Comparison of ENCODE assay signal across 11 mouse cellular contexts in genomic region chr10:81400371-81401204, GRCm38 (mm10). TPM values are rescaled to one million over a fixed set of nuclear protein-coding genes. Genes with fewer than 3 reads are reported as not detected.
DNase-seq lines count a peak whose midpoint lies in the region; ATAC-seq and TF ChIP-seq lines count a peak whose summit lies in the region.
"Had no signal": no experiment of that assay in that cellular context is flagged by ENCODE, and none has a peak within 500 bp of the region (broad histone marks: within the 10 kb centered on the region; RNA-seq: fewer than 3 reads in every experiment).

No protein-coding gene starts in this region.

- WGBS in liver, embryonic 11.5 days: 61% methylated on average over 22 of the region's 22 CpGs
- 38% methylated on average over 21 of the region's 22 CpGs for WGBS in hindbrain, postnatal 0 days
- WGBS in neural tube, embryonic 13.5 days: 32% methylated on average over 22 of the region's 22 CpGs
- WGBS in thymus, adult 2 months: 94% methylated on average over 22 of the region's 22 CpGs

- TF ChIP-seq CTCF in hindbrain, postnatal 0 days (IDR thresholded peaks at IDR 0.05; ENCODE audit: low read depth): no peak
- TF ChIP-seq CTCF in thymus, adult 2 months (IDR thresholded peaks at IDR 0.05; ENCODE audit: borderline replicate concordance, control insufficient read depth, extremely low read depth, insufficient read depth, low read length, poor library complexity): no peak

- H3K4me3 ChIP-seq in liver, embryonic 11.5 days (ENCODE audit: low read depth, low read length): no peak overlapping the region
- no peak overlapping the region for H3K4me3 ChIP-seq in hindbrain, postnatal 0 days (ENCODE audit: low read length)
- no peak overlapping the region for H3K4me3 ChIP-seq in neural tube, embryonic 13.5 days
- no peak overlapping the region for H3K4me3 ChIP-seq in thymus, adult 2 months (ENCODE audit: control insufficient read depth, insufficient read depth, low read length)

- peaks cover 31% of the 10 kb centered on the region for H3K4me1 ChIP-seq in liver, embryonic 11.5 days (replicated peaks; ENCODE audit: control insufficient read depth, insufficient read depth, low read length)
- peaks cover 17% of the 10 kb centered on the region; the same call in 1 of the 2 replicates for H3K4me1 ChIP-seq in hindbrain, postnatal 0 days (ENCODE audit: insufficient read depth, low read length)
- H3K4me1 ChIP-seq in neural tube, embryonic 13.5 days (replicated peaks): peaks cover 70% of the 10 kb centered on the region
- peaks cover 16% of the 10 kb centered on the region for H3K4me1 ChIP-seq in thymus, adult 2 months (replicated peaks; ENCODE audit: control insufficient read depth, insufficient read depth, low read length)

- H3K9ac ChIP-seq in liver, embryonic 11.5 days (ENCODE audit: low read depth, low read length): no peak overlapping the region
- H3K9ac ChIP-seq in hindbrain, postnatal 0 days (replicated peaks; ENCODE audit: low read length): no peak overlapping the region
- H3K9ac ChIP-seq in neural tube, embryonic 13.5 days: peak overlapping the region; percentile 50

- H3K9me3 ChIP-seq in liver, embryonic 11.5 days (ENCODE audit: control insufficient read depth, low read length): no peaks in the 10 kb centered on the region
- H3K9me3 ChIP-seq in hindbrain, postnatal 0 days (ENCODE audit: low read length): no peaks in the 10 kb centered on the region
- H3K9me3 ChIP-seq in neural tube, embryonic 13.5 days: no peaks in the 10 kb centered on the region

- H3K36me3 ChIP-seq in liver, embryonic 11.5 days (ENCODE audit: control insufficient read depth, insufficient read depth, low read length): peaks cover 9% of the 10 kb centered on the region; the same call in 1 of the 2 replicates
- H3K36me3 ChIP-seq in hindbrain, postnatal 0 days (ENCODE audit: insufficient read depth, low read length): peaks cover 27% of the 10 kb centered on the region; the same call in 1 of the 2 replicates
- H3K36me3 ChIP-seq in neural tube, embryonic 13.5 days: peaks cover 41% of the 10 kb centered on the region
- H3K36me3 ChIP-seq in thymus, adult 2 months (ENCODE audit: control insufficient read depth, insufficient read depth, low read length): no peaks in the 10 kb centered on the region

- intact Hi-C loops in left cerebral cortex, postnatal 25 days (cut with DNase I): no loop called here

- ATAC-seq in liver, embryonic 11.5 days (replicated peaks; ENCODE audit: low FRiP score): no peak
- 0 out of 2 replicates have a peak, but pooled peaks have one; percentile 3 for ATAC-seq in hindbrain, postnatal 0 days
- ATAC-seq in neural tube, embryonic 13.5 days (ENCODE audit: low read depth): no peak
- ATAC-seq: Patski had no signal

- 0 out of 2 replicates have a peak overlapping the region, but pooled peaks have one; percentile 4 for H3K4me2 ChIP-seq in liver, embryonic 11.5 days
- no peak overlapping the region; the same call in 1 of the 2 replicates for H3K4me2 ChIP-seq in hindbrain, postnatal 0 days (ENCODE audit: low read depth, low read length)
- peak overlapping the region; percentile 33 for H3K4me2 ChIP-seq in neural tube, embryonic 13.5 days

- no peak for DNase-seq in liver, embryonic 11.5 days (ENCODE audit: low spot score)
- DNase-seq in liver: no peak
- peak; percentile 92 to 94 for DNase-seq in cerebellum, postnatal 25 days
- DNase-seq in hindbrain, postnatal 0 days (ENCODE audit: low spot score): peak; percentile 67
- no peak for DNase-seq in left cerebral cortex, postnatal 25 days (ENCODE audit: low spot score in 2 of 2)
- no peak for DNase-seq in gastrocnemius, adult 18-20 months (ENCODE audit: low spot score)
- no peak for DNase-seq in thymus, adult 2 months
- DNase-seq: thymus, postnatal 25 days had no signal

- H3K27ac ChIP-seq in liver, embryonic 11.5 days (ENCODE audit: low read depth, low read length): no peak overlapping the region
- peak overlapping the region; percentile 74; the same call in 1 of the 2 replicates for H3K27ac ChIP-seq in hindbrain, postnatal 0 days
- H3K27ac ChIP-seq in neural tube, embryonic 13.5 days (replicated peaks): peak overlapping the region; percentile 95
- H3K27ac ChIP-seq in thymus, adult 2 months (ENCODE audit: control insufficient read depth, insufficient read depth, low read length): no peak overlapping the region

- TF ChIP-seq POLR2A in thymus, adult 2 months (IDR thresholded peaks at IDR 0.05; ENCODE audit: control insufficient read depth, extremely low read depth, insufficient read depth, low read length, poor library complexity): no peak

- peaks cover 3% of the 10 kb centered on the region; the same call in 1 of the 2 replicates for H3K27me3 ChIP-seq in liver, embryonic 11.5 days (replicated peaks; ENCODE audit: control insufficient read depth, insufficient read depth, low read length)
- H3K27me3 ChIP-seq in hindbrain, postnatal 0 days (ENCODE audit: insufficient read depth, low read length): no peaks in the 10 kb centered on the region
- 0 out of 2 replicates have a peak, but pooled peaks cover 3% of the 10 kb centered on the region for H3K27me3 ChIP-seq in neural tube, embryonic 13.5 days
- no peaks in the 10 kb centered on the region for H3K27me3 ChIP-seq in thymus, adult 2 months (ENCODE audit: control insufficient read depth, insufficient read depth, low read length)
- H3K27me3 ChIP-seq: Patski had no signal

RNA-seq across cellular contexts. Expression of gene Smim24, which starts 7.7 kb away (rescaled TPM):
- 3.8 and 4.5 TPM in 2 replicates for polyA plus RNA-seq in liver, embryonic 11.5 days (2014; fragmentation: Nextera tagmentation; extraction: Ambion mirVana)
- 2.9 and 3.7 TPM in 2 replicates for total RNA-seq in hindbrain, postnatal 0 days (2014; rRNA removed)
- 1.4 and 1.7 TPM in 2 replicates for polyA plus RNA-seq in hindbrain, postnatal 0 days (2015; fragmentation: Nextera tagmentation; extraction: Ambion mirVana)
- 1.8 and 3.1 TPM in 2 replicates for polyA plus RNA-seq in neural tube, embryonic 13.5 days (2015; fragmentation: Nextera tagmentation; extraction: Ambion mirVana)
- total RNA-seq in left cerebral cortex, postnatal 25 days (2021): 1 to 10 TPM in 1 of 2 experiments, under 1 TPM in 1; 0.89 to 1.5 TPM
- not detected for total RNA-seq in gastrocnemius, adult 18-20 months (2021)
- polyA plus RNA-seq in thymus, adult 2 months (2012; rRNA removed): 49.7 and 51.1 TPM in 2 replicates

RNA-seq across cellular contexts. Expression of gene Gm48552, which starts 11.8 kb away (rescaled TPM):
- polyA plus RNA-seq in liver, embryonic 11.5 days (2014; fragmentation: Nextera tagmentation; extraction: Ambion mirVana): 0.62 and 0.67 TPM in 2 replicates
- 7.5 TPM in 2 replicates for total RNA-seq in hindbrain, postnatal 0 days (2014; rRNA removed)
- polyA plus RNA-seq in hindbrain, postnatal 0 days (2015; fragmentation: Nextera tagmentation; extraction: Ambion mirVana): 2.7 and 4.0 TPM in 2 replicates
- polyA plus RNA-seq in neural tube, embryonic 13.5 days (2015; fragmentation: Nextera tagmentation; extraction: Ambion mirVana): 1.3 and 2.5 TPM in 2 replicates
- total RNA-seq in left cerebral cortex, postnatal 25 days (2021): 1 to 10 TPM; 4.0 to 4.1 TPM
- total RNA-seq in gastrocnemius, adult 18-20 months (2021): under 1 TPM in 1 of 2 experiments, not detected in 1; 0.34 TPM
- 7.5 and 8.4 TPM in 2 replicates for polyA plus RNA-seq in thymus, adult 2 months (2012; rRNA removed)
- total RNA-seq: neutrophil, adult 5-6 weeks had no signal

RNA-seq across cellular contexts. Expression of gene Gm48551, which starts 16.3 kb away (rescaled TPM):
- 1.3 and 1.9 TPM in 2 replicates for polyA plus RNA-seq in liver, embryonic 11.5 days (2014; fragmentation: Nextera tagmentation; extraction: Ambion mirVana)
- total RNA-seq in hindbrain, postnatal 0 days (2014; rRNA removed): 2.1 and 3.3 TPM in 2 replicates
- 5.3 and 7.0 TPM in 2 replicates for polyA plus RNA-seq in hindbrain, postnatal 0 days (2015; fragmentation: Nextera tagmentation; extraction: Ambion mirVana)
- polyA plus RNA-seq in neural tube, embryonic 13.5 days (2015; fragmentation: Nextera tagmentation; extraction: Ambion mirVana): 5.2 and 8.2 TPM in 2 replicates
- 1 to 10 TPM; 3.5 to 4.2 TPM for total RNA-seq in left cerebral cortex, postnatal 25 days (2021)
- under 1 TPM; 0.57 to 0.97 TPM for total RNA-seq in gastrocnemius, adult 18-20 months (2021)
- 4.1 and 5.3 TPM in 2 replicates for polyA plus RNA-seq in thymus, adult 2 months (2012; rRNA removed)

RNA-seq across cellular contexts. Expression of gene Dohh, which starts 16.4 kb away (rescaled TPM):
- 97.4 and 99.3 TPM in 2 replicates for polyA plus RNA-seq in liver, embryonic 11.5 days (2014; fragmentation: Nextera tagmentation; extraction: Ambion mirVana)
- total RNA-seq in hindbrain, postnatal 0 days (2014; rRNA removed): 146 TPM in 2 replicates
- polyA plus RNA-seq in hindbrain, postnatal 0 days (2015; fragmentation: Nextera tagmentation; extraction: Ambion mirVana): 111 and 114 TPM in 2 replicates
- 72.2 and 75.2 TPM in 2 replicates for polyA plus RNA-seq in neural tube, embryonic 13.5 days (2015; fragmentation: Nextera tagmentation; extraction: Ambion mirVana)
- total RNA-seq in left cerebral cortex, postnatal 25 days (2021): 10 to 100 TPM; 83.7 to 87.7 TPM
- total RNA-seq in gastrocnemius, adult 18-20 months (2021): 10 to 100 TPM; 41.1 to 44.1 TPM
- 119 and 123 TPM in 2 replicates for polyA plus RNA-seq in thymus, adult 2 months (2012; rRNA removed)

RNA-seq across cellular contexts. Expression of gene Fzr1, which starts 22.3 kb away (rescaled TPM):
- 74.0 and 75.9 TPM in 2 replicates for polyA plus RNA-seq in liver, embryonic 11.5 days (2014; fragmentation: Nextera tagmentation; extraction: Ambion mirVana)
- 106 and 118 TPM in 2 replicates for total RNA-seq in hindbrain, postnatal 0 days (2014; rRNA removed)
- 131 and 134 TPM in 2 replicates for polyA plus RNA-seq in hindbrain, postnatal 0 days (2015; fragmentation: Nextera tagmentation; extraction: Ambion mirVana)
- polyA plus RNA-seq in neural tube, embryonic 13.5 days (2015; fragmentation: Nextera tagmentation; extraction: Ambion mirVana): 105 and 112 TPM in 2 replicates
- total RNA-seq in left cerebral cortex, postnatal 25 days (2021): 10 to 100 TPM; 63.5 to 70.2 TPM
- total RNA-seq in gastrocnemius, adult 18-20 months (2021): 10 to 100 TPM; 15.3 to 15.4 TPM
- 181 and 201 TPM in 2 replicates for polyA plus RNA-seq in thymus, adult 2 months (2012; rRNA removed)

Comparison
In these comparisons a context has a peak if more than half of its experiments do, and no peak if none do; other contexts are left out.
1. DNase-seq: peak in cerebellum, postnatal 25 days (2 of 2) and hindbrain, postnatal 0 days (single experiment); none in liver, embryonic 11.5 days (single experiment), liver (single experiment), left cerebral cortex, postnatal 25 days (0 of 2), gastrocnemius, adult 18-20 months (single experiment) and thymus, adult 2 months (single experiment).
2. H3K27ac ChIP-seq: peak in hindbrain, postnatal 0 days (single experiment) and neural tube, embryonic 13.5 days (single experiment); none in liver, embryonic 11.5 days (single experiment) and thymus, adult 2 months (single experiment).